Mouse (Mus musculus) bone marrow, adult 2 months (tissue): ENCODE measurements around the gene Gcdh. TPM values are rescaled to one million over a fixed set of nuclear protein-coding genes. Genes with fewer than 3 reads are reported as not detected.
A peak's percentile ranks its signal among the peaks of the same experiment; 100 is the strongest.

Source experiments
- H3K27ac ChIP-seq: fragments of 200-500 bp; 2 replicates; pipeline ENCODE4 v1.5.1; 2012; ENCODE audit warnings: low read depth, mild to moderate bottlenecking, control low read depth, inconsistent platforms, low read length; ENCODE audit not compliant: control insufficient read depth, poor library complexity, insufficient read depth
- H3K4me1 ChIP-seq: fragments of 200-500 bp; 2 replicates; pipeline ENCODE4 v1.6.1; 2011; ENCODE audit warnings: low read length; ENCODE audit not compliant: control insufficient read depth, insufficient read depth
- H3K4me3 ChIP-seq: fragments of 200-500 bp; replicated peaks from 2 replicates; pipeline ENCODE3; 2011; ENCODE audit warnings: mild to moderate bottlenecking, low read depth, low read length, control low read depth; ENCODE audit not compliant: control insufficient read depth
- CTCF ChIP-seq: fragments of 200-500 bp; IDR thresholded peaks from 2 replicates; pipeline ENCODE4 v1.5.1; 2011; ENCODE audit warnings: low read length, control low read depth; ENCODE audit not compliant: control insufficient read depth, insufficient read depth
- POLR2A ChIP-seq: fragments of 200-500 bp; IDR thresholded peaks from 2 replicates; pipeline ENCODE4 v1.6.1; 2011; ENCODE audit warnings: low read depth, mild to moderate bottlenecking, control low read depth, low read length, borderline replicate concordance; ENCODE audit not compliant: control insufficient read depth
- whole genome bisulfite sequencing: fragments of 180-500 bp; shearing (Covaris S2); methylation state at CpG from one replicate; pipeline ENCODE4 v1.1.7; 2018; 5-methylcytosine and 5-hydroxymethylcytosine counted together
- polyA plus RNA-seq: library from polyadenylated mRNA; stranded (reverse); fragments of >200 nt; gene quantifications from 2 replicates; pipeline ENCODE4 v1.2.4, GENCODE M21; 2011; ENCODE audit warnings: low replicate concordance; ENCODE audit not compliant: missing spikeins, insufficient read depth, insufficient read length

Gcdh gene
- polyA plus RNA-seq, 1 experiment = 33.0 TPM

GRCm38 (mm10) chr8:84913960-84914359 lies 20.2 kb upstream of the Gcdh start:
- H3K27ac ChIP-seq = no peak overlapping the region
- peak; percentile 37; the same call in 1 of the 2 replicates for TF ChIP-seq CTCF
- no peak for TF ChIP-seq POLR2A
- 28% methylated on average over 4 of the region's 4 CpGs for WGBS
- H3K4me3 ChIP-seq = no peak overlapping the region
- peaks cover 3% of the 10 kb centered on the region for H3K4me1 ChIP-seq

- H3K27ac ChIP-seq = peak overlapping the region; percentile 20
- H3K4me3 ChIP-seq = peak overlapping the region; percentile 61
- peaks cover 3% of the 10 kb centered on the region for H3K4me1 ChIP-seq
- no peak for TF ChIP-seq CTCF
- 4% methylated on average over 9 of the region's 9 CpGs for WGBS
Observed at GRCm38 (mm10) chr8:84913502-84913900, 19.8 kb upstream of the Gcdh start.

DNA sequence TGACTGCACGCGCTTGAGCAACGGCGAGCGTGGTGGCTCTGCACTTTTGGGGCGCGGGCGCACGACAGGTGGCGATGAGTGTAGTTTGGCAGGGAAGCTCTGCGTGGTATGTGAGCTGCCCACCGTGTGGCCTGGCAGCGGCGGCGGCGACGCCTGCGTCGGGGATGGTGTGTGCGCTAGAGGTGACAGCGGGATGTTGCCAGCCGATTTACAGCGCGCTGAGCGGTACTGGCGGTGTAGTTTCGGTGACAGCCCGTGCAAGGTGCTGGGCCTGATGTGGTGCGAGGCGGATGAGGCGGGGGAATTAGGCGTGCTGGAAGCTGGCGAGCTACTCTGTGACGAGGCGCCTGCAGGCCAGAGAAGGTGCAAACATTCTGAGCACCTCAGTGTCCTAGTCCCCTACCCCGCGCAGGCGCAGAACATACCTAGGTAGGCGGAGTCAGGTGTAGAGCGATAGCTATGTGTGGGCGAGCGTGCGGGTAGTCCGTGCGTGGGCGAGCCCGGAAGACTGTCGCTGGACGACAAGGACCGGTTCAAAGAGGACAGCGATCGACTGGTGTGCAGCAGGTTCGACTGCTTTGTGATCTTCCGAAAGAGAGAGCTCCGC lies 19.3 kb upstream of the Gcdh start:
- H3K4me3 ChIP-seq = peak overlapping the region; percentile 61
- TF ChIP-seq CTCF (no peak), POLR2A (peak; percentile 35; the same call in 1 of the 2 replicates)
- WGBS = 3% methylated on average over 55 of the region's 55 CpGs
- peak overlapping the region; percentile 20 for H3K27ac ChIP-seq
- peaks cover 3% of the 10 kb centered on the region for H3K4me1 ChIP-seq

GRCm38 (mm10) chr8:84912391-84912790 lies 18.7 kb upstream of the Gcdh start:
- peak overlapping the region; percentile 20; the same call in 1 of the 2 replicates for H3K27ac ChIP-seq
- TF ChIP-seq CTCF (no peak), POLR2A (no peak)
- H3K4me3 ChIP-seq = peak overlapping the region; percentile 61
- WGBS = 67% methylated on average over 27 of the region's 27 CpGs
- H3K4me1 ChIP-seq = peaks cover 3% of the 10 kb centered on the region

GRCm38 (mm10) chr8:84911854-84912253 lies 18.1 kb upstream of the Gcdh start:
- 92% methylated on average over 9 of the region's 9 CpGs for WGBS
- no peak overlapping the region for H3K4me3 ChIP-seq
- TF ChIP-seq CTCF (no peak), POLR2A (no peak)

DNA sequence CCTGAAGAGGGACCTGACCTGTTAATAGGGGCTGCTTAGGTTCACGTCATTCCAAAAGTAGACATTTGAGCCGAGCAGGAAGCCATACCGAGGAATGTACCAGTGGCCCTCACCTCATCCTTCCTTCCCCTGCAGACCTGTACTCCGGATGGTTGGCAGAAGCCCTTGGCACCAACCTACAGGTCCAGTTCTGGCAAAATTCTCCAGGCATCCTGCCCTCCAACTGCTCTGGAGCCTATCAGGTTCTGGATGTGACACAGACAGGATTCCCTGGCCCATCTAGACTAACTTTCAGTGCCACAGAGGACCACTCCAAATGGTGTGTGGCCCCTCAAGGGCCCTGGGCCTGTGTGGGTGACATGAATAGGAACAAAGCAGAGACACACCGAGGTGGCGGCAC lies 16.8 kb upstream of the Gcdh start:
- Histone ChIP-seq H3K4me1 (peaks cover 3% of the 10 kb centered on the region), H3K27ac (no peak overlapping the region), H3K4me3 (no peak overlapping the region)
- 82% methylated on average over 6 of the region's 6 CpGs for WGBS
- TF ChIP-seq POLR2A (no peak), CTCF (no peak)

More at GRCm38 (mm10) chr8:84911854-84912253, 18.1 kb upstream of the Gcdh start:
- H3K4me1 ChIP-seq = peaks cover 3% of the 10 kb centered on the region
- H3K27ac ChIP-seq = no peak overlapping the region

DNA sequence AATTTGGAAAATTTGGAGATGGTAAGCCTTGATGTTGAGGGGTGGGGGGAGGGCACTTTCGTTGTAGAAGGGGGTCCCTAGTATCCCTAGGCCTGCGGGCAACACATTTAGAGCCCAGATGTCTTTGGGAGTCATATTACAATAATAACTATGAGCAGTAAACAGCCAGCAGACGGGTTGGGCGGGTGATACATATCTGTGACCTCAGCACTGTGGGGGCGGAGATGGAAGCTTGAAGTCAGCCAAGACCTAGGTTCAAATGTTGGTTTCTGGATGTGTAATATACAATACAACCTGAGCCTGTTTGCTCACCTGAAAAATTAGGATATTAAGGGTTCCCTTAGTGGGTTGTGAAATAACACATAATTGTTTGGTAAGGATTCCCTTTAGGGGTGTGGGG lies 16.2 kb upstream of the Gcdh start:
- 64% methylated on average over 5 of the region's 5 CpGs for WGBS

DNA sequence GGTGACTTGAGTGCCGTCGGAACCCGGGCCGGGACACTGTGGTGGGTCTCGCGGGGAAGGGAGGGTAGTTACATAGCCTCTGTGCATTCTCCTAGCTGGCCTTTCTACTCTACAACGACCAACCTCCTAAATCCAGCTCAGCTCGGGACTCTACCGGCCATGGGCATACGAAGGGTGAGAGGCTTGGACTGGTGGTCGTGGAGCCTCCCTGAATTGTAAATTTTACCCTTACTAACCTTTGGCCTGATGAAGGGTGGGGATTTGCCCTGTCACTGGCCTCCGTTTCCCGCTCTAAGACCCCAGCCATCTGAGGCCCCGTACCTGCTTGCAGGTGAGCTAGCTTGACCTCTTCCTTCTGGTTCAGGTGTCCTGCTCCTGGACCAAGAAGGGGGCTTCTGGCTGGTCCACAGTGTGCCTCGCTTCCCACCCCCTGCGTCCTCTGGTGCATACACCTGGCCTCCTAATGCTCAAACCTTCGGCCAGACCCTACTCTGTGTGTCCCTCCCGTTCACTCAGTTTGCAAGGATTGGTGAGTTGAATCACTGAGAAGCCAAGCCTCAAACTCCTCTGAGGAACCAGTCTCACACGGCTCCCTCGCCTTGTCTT lies 15.5 kb upstream of the Gcdh start:
- 38% methylated on average over 20 of the region's 20 CpGs for WGBS
- Histone ChIP-seq H3K4me1 (peaks cover 5% of the 10 kb centered on the region), H3K27ac (peak overlapping the region; percentile 90), H3K4me3 (peak overlapping the region; percentile 72)
- no peak for TF ChIP-seq POLR2A
- no peak for TF ChIP-seq CTCF

More for the DNA sequence above, 16.2 kb upstream of the Gcdh start:
- peak overlapping the region; percentile 90 for H3K27ac ChIP-seq
- H3K4me3 ChIP-seq = no peak overlapping the region
- H3K4me1 ChIP-seq = peaks cover 3% of the 10 kb centered on the region
- TF ChIP-seq CTCF (no peak), POLR2A (no peak)
